Mouse (Mus musculus): ENCODE measurements around the gene Adgrf4.

DNA sequence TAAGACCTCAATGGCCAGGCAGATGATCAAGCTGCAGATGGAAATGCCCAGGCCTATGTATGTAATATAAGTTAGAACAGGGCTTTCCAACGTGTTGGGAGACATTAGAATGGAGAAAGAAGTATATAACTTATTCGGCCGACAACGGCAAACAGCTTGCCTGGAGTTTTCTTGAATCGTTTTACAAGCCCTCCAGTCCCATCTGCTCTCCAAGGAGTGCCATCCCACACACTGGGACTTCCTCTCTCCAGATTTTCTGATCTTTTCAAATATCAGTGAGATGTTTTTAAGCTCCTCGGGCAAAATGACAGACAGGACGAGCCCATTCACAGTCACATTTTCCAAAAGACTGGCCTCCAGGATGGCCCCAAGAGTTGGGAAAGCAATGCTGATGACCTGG lies 18.6 kb upstream of the Adgrf4 start:
- TF ChIP-seq CTCF (IDR thresholded peaks at IDR 0.05; ENCODE audit: borderline replicate concordance, extremely low read depth, insufficient read depth, insufficient read length) (no peak), POLR2A (IDR thresholded peaks at IDR 0.05; ENCODE audit: borderline replicate concordance, extremely low read depth, insufficient read depth, insufficient read length, poor library complexity, severe bottlenecking) (no peak)
